Mouse (Mus musculus) bone marrow macrophage, adult 2 months (primary cell): ENCODE measurements around the gene Ip6k2.

Experiments used
- CTCF ChIP-seq: IDR thresholded peaks from 2 replicates; pipeline ENCODE4 v1.5.1; 2012; ENCODE audit warnings: low read depth, mild to moderate bottlenecking, low read length, moderate library complexity
- POLR2A ChIP-seq: IDR thresholded peaks from 2 replicates; pipeline ENCODE4 v1.6.1; 2012; ENCODE audit warnings: mild to moderate bottlenecking, low read depth, low read length, borderline replicate concordance

- TF ChIP-seq CTCF (no peak), POLR2A (no peak)
Observed at GRCm38 (mm10) chr9:108827906-108828305, 44.3 kb downstream of the Ip6k2 start.
